In the genomic region with DNA sequence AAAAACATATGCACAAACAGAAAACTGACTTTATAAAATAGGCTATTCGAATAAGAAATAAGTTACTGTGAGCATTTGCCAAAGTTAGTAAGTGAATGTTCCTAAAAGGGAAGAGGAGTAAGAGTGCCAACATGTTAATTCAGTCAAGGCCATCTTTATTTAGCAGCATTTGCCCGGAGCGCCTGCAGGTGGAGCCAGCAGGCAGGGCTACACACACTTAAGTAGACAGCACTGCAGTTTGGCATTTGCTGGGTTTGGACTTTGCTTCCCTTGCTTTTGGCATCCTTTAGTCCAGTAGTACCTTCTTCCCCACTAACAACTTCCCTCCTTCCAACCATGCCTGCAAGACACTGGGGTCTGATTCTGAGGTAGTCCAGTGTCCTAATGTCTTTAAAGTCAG, we compare ENCODE assay signal across 9 mouse cellular contexts.
DNase-seq lines count a peak whose midpoint lies in the region; ATAC-seq and TF ChIP-seq lines count a peak whose summit lies in the region.
"Had no signal": no experiment of that assay in that cellular context is flagged by ENCODE, and none has a peak within 500 bp of the region (broad histone marks: within the 10 kb centered on the region; RNA-seq: fewer than 3 reads in every experiment).

No protein-coding gene starts in this region.

- no peak overlapping the region for H3K4me2 ChIP-seq in heart, embryonic 12.5 days
- H3K4me2 ChIP-seq: limb, embryonic 12.5 days had no signal

- H3K9ac ChIP-seq in heart, embryonic 12.5 days, result no peak overlapping the region
- H3K9ac ChIP-seq: limb, embryonic 12.5 days had no signal

- TF ChIP-seq POLR2A in testis, adult 2 months (IDR thresholded peaks at IDR 0.05; ENCODE audit: control insufficient read depth, low read depth, low read length), result no peak

- no peak overlapping the region for H3K27ac ChIP-seq in heart, embryonic 12.5 days (ENCODE audit: poor library complexity, severe bottlenecking)
- no peak overlapping the region for H3K27ac ChIP-seq in midbrain, embryonic 10.5 days (replicated peaks)
- H3K27ac ChIP-seq in testis, adult 2 months (ENCODE audit: control insufficient read depth, insufficient read depth, low read depth, low read length), result no peak overlapping the region
- H3K27ac ChIP-seq: limb, embryonic 12.5 days had no signal

- TF ChIP-seq CTCF in testis, adult 2 months (IDR thresholded peaks at IDR 0.05; ENCODE audit: control insufficient read depth, insufficient read depth, insufficient replicate concordance, low read depth, low read length), result peak; percentile 50; the same call in 1 of the 2 replicates

- 20% methylated on average over 3 of the region's 3 CpGs for WGBS in heart, embryonic 12.5 days
- WGBS in midbrain, embryonic 10.5 days, result 36% methylated on average over 3 of the region's 3 CpGs

- H3K4me3 ChIP-seq in heart, embryonic 12.5 days, result no peak overlapping the region
- H3K4me3 ChIP-seq in midbrain, embryonic 10.5 days, result no peak overlapping the region
- no peak overlapping the region for H3K4me3 ChIP-seq in testis, adult 2 months (ENCODE audit: control insufficient read depth, low read depth, low read length)
- H3K4me3 ChIP-seq: limb, embryonic 12.5 days had no signal

- H3K9me3 ChIP-seq in heart, embryonic 12.5 days (replicated peaks), result no peaks in the 10 kb centered on the region
- H3K9me3 ChIP-seq in midbrain, embryonic 10.5 days (replicated peaks), result no peaks in the 10 kb centered on the region
- H3K9me3 ChIP-seq: limb, embryonic 12.5 days had no signal

- ATAC-seq in heart, embryonic 12.5 days (ENCODE audit: insufficient number of reproducible peaks, low FRiP score), result no peak

- H3K36me3 ChIP-seq in heart, embryonic 12.5 days, result no peaks in the 10 kb centered on the region
- no peaks in the 10 kb centered on the region for H3K36me3 ChIP-seq in midbrain, embryonic 10.5 days
- no peaks in the 10 kb centered on the region for H3K36me3 ChIP-seq in testis, adult 2 months (ENCODE audit: control insufficient read depth, insufficient read depth, low read length)
- H3K36me3 ChIP-seq: limb, embryonic 12.5 days had no signal

- no peaks in the 10 kb centered on the region for H3K27me3 ChIP-seq in heart, embryonic 12.5 days (replicated peaks)
- no peaks in the 10 kb centered on the region for H3K27me3 ChIP-seq in midbrain, embryonic 10.5 days (ENCODE audit: low read depth, poor library complexity, severe bottlenecking)
- no peaks in the 10 kb centered on the region for H3K27me3 ChIP-seq in testis, adult 2 months (ENCODE audit: control insufficient read depth, insufficient read depth, low read length)
- H3K27me3 ChIP-seq: limb, embryonic 12.5 days had no signal

- peak; percentile 14 to 55 for DNase-seq in heart, adult 18-20 months
- DNase-seq in NIH3T3 (ENCODE audit: low read depth), result peak; percentile 62
- DNase-seq in cerebellum, postnatal 25 days, result peak; percentile 59 to 73
- DNase-seq in heart, postnatal 4 days, result peak; percentile 63
- DNase-seq in layer of hippocampus, postnatal 25 days (ENCODE audit: extremely low spot score in 1 of 2, low spot score in 1 of 2), result peak; percentile 20 to 47
- peak; percentile 29 for DNase-seq in midbrain, embryonic 10.5 days (ENCODE audit: low spot score)

- no peaks in the 10 kb centered on the region for H3K4me1 ChIP-seq in heart, embryonic 12.5 days (replicated peaks)
- no peaks in the 10 kb centered on the region for H3K4me1 ChIP-seq in midbrain, embryonic 10.5 days
- no peaks in the 10 kb centered on the region for H3K4me1 ChIP-seq in testis, adult 2 months (ENCODE audit: control insufficient read depth, insufficient read depth, low read length)
- H3K4me1 ChIP-seq: limb, embryonic 12.5 days had no signal
